Mouse (Mus musculus) forebrain, embryonic 14.5 days (tissue): ENCODE measurements around the gene Exog. TPM values are rescaled to one million over a fixed set of nuclear protein-coding genes. Genes with fewer than 3 reads are reported as not detected.

Experiments used
- ATAC-seq: fragments of 200-750 bp; cut with Nextera tagmentation; 2 replicates; pipeline ENCODE4 v1.8.0; 2017; ENCODE audit warnings: mild to moderate bottlenecking, moderate library complexity
- DNase-seq: peaks from one replicate; pipeline ENCODE4 v3.0.0-alpha.2; 2015; ENCODE audit warnings: low spot score
- H3K27ac ChIP-seq: fragments of 300-500 bp; sonication (generic); 2 replicates; pipeline ENCODE4 v1.5.1; 2014; ENCODE audit warnings: low read depth, mild to moderate bottlenecking, control low read depth, low read length, moderate library complexity
- H3K27me3 ChIP-seq: fragments of 300-500 bp; sonication (generic); replicated peaks from 2 replicates; pipeline ENCODE4 v1.6.1; 2014; ENCODE audit warnings: low read length, control low read depth, mixed read lengths; ENCODE audit not compliant: control insufficient read depth, insufficient read depth
- H3K36me3 ChIP-seq: fragments of 300-500 bp; sonication (generic); 2 replicates; pipeline ENCODE4 v1.6.1; 2014; ENCODE audit warnings: low read length, control low read depth; ENCODE audit not compliant: control insufficient read depth, insufficient read depth
- H3K4me1 ChIP-seq: fragments of 300-500 bp; sonication (generic); 2 replicates; pipeline ENCODE4 v1.6.1; 2014; ENCODE audit warnings: antibody characterized with exemption, low read length, control low read depth; ENCODE audit not compliant: control insufficient read depth, insufficient read depth
- H3K4me2 ChIP-seq: fragments of 300-500 bp; sonication (generic); 2 replicates; pipeline ENCODE4 v1.6.1; 2014; ENCODE audit warnings: mild to moderate bottlenecking, control low read depth, low read length
- H3K4me3 ChIP-seq: fragments of 300-500 bp; sonication (generic); 2 replicates; pipeline ENCODE4 v1.5.1; 2014; ENCODE audit warnings: low read depth, low read length, control low read depth
- H3K9ac ChIP-seq: fragments of 300-500 bp; sonication (generic); 2 replicates; pipeline ENCODE4 v1.6.1; 2014; ENCODE audit warnings: mild to moderate bottlenecking, low read length, control low read depth, moderate library complexity
- H3K9me3 ChIP-seq: fragments of 300-500 bp; sonication (generic); replicated peaks from 2 replicates; pipeline ENCODE4 v1.6.1; 2016; ENCODE audit warnings: low read length, control low read depth, mixed read lengths; ENCODE audit not compliant: control insufficient read depth
- WGBS: fragments of 180-500 bp; shearing (Covaris S2); extraction: QIAGEN DNeasy Blood & Tissue Kit; methylation state at CpG from one replicate; pipeline ENCODE4 v1.1.7; 2014; 5-methylcytosine and 5-hydroxymethylcytosine counted together
- polyA plus RNA-seq: library from polyadenylated mRNA; unstranded; fragments of >200 nt; fragmentation: Nextera tagmentation; extraction: Ambion mirVana; gene quantifications from 2 replicates; pipeline ENCODE4 v1.2.1, GENCODE M21; 2014

The Exog gene
- 54.2 and 64.7 TPM in 2 replicates for polyA plus RNA-seq

GRCm38 (mm10) chr9:119444738-119445429 is at the start of gene Exog:
Gene Exog (plus strand): TSS chr9:119444943.
- peak; percentile 97 for ATAC-seq
- peak; percentile 98 for DNase-seq
- H3K9me3 ChIP-seq, result no peaks in the 10 kb centered on the region
- H3K27me3 ChIP-seq, result no peaks in the 10 kb centered on the region
- peak within 1 kb of the TSS; percentile 85 for H3K27ac ChIP-seq
- H3K9ac ChIP-seq, result peak within 1 kb of the TSS; percentile 93
- H3K4me3 ChIP-seq, result peak within 1 kb of the TSS; percentile 81
- H3K4me1 ChIP-seq, result peaks cover 10% of the 10 kb centered on the region
- under 1% methylated on average over 52 of the region's 52 CpGs for WGBS
- peaks cover 42% of the 10 kb centered on the region for H3K36me3 ChIP-seq
- H3K4me2 ChIP-seq, result peak within 1 kb of the TSS; percentile 93

- Histone ChIP-seq H3K4me2 (peak overlapping the region; percentile 77), H3K27ac (peak overlapping the region; percentile 52), H3K4me3 (peak overlapping the region; percentile 78), H3K27me3 (no peaks in the 10 kb centered on the region), H3K4me1 (peaks cover 18% of the 10 kb centered on the region), H3K9ac (peak overlapping the region; percentile 100), H3K9me3 (no peaks in the 10 kb centered on the region), H3K36me3 (peaks cover 8% of the 10 kb centered on the region; the same call in 1 of the 2 replicates)
- DNase-seq (peak; percentile 20), ATAC-seq (no peak)
- WGBS, result under 1% methylated on average over 7 of the region's 7 CpGs
These were observed 43.4 kb upstream of the Exog start for GRCm38 (mm10) chr9:119401351-119401750.

GRCm38 (mm10) chr9:119401801-119402214 is 42.9 kb upstream of the Exog start, which contains the start of gene Acvr2b:
Gene Acvr2b (plus strand): TSS chr9:119402118.
- H3K27ac ChIP-seq, result peak within 1 kb of the TSS; percentile 99
- no peaks in the 10 kb centered on the region for H3K27me3 ChIP-seq
- WGBS, result 0% methylated on average over 18 of the region's 32 CpGs
- H3K36me3 ChIP-seq, result peaks cover 8% of the 10 kb centered on the region; the same call in 1 of the 2 replicates
- H3K4me2 ChIP-seq, result peak within 1 kb of the TSS; percentile 77
- ATAC-seq (peak; percentile 95), DNase-seq (peak; percentile 98)
- no peaks in the 10 kb centered on the region for H3K9me3 ChIP-seq
- H3K4me3 ChIP-seq, result peak within 1 kb of the TSS; percentile 78
- H3K9ac ChIP-seq, result peak within 1 kb of the TSS; percentile 100
- H3K4me1 ChIP-seq, result peaks cover 18% of the 10 kb centered on the region

GRCm38 (mm10) chr9:119402253-119403235 is 42.2 kb upstream of the Exog start:
- peak overlapping the region; percentile 78 for H3K4me3 ChIP-seq
- peak overlapping the region; percentile 100 for H3K9ac ChIP-seq
- peak overlapping the region; percentile 99 for H3K27ac ChIP-seq
- peak; percentile 59 for DNase-seq
- peaks cover 8% of the 10 kb centered on the region; the same call in 1 of the 2 replicates for H3K36me3 ChIP-seq
- peak overlapping the region; percentile 77 for H3K4me2 ChIP-seq
- H3K9me3 ChIP-seq, result no peaks in the 10 kb centered on the region
- H3K27me3 ChIP-seq, result no peaks in the 10 kb centered on the region
- peak; percentile 3 for ATAC-seq
- under 1% methylated on average over 126 of the region's 127 CpGs for WGBS
- H3K4me1 ChIP-seq, result peaks cover 18% of the 10 kb centered on the region

GRCm38 (mm10) chr9:119403236-119403641 is 41.5 kb upstream of the Exog start:
- H3K9me3 ChIP-seq, result no peaks in the 10 kb centered on the region
- peak overlapping the region; percentile 77 for H3K4me2 ChIP-seq
- peaks cover 14% of the 10 kb centered on the region; the same call in 1 of the 2 replicates for H3K36me3 ChIP-seq
- under 1% methylated on average over 26 of the region's 26 CpGs for whole genome bisulfite sequencing
- peak overlapping the region; percentile 78 for H3K4me3 ChIP-seq
- peak overlapping the region; percentile 100 for H3K9ac ChIP-seq
- peak overlapping the region; percentile 99 for H3K27ac ChIP-seq
- peak; percentile 88 for DNase-seq
- H3K27me3 ChIP-seq, result no peaks in the 10 kb centered on the region
- ATAC-seq, result peak; percentile 61
- peaks cover 18% of the 10 kb centered on the region for H3K4me1 ChIP-seq

GRCm38 (mm10) chr9:119404090-119404489 is 40.7 kb upstream of the Exog start:
- Histone ChIP-seq H3K36me3 (peaks cover 16% of the 10 kb centered on the region; the same call in 1 of the 2 replicates), H3K9ac (peak overlapping the region; percentile 100), H3K4me3 (peak overlapping the region; percentile 78), H3K4me1 (peaks cover 18% of the 10 kb centered on the region), H3K9me3 (no peaks in the 10 kb centered on the region), H3K27ac (no peak overlapping the region), H3K27me3 (no peaks in the 10 kb centered on the region), H3K4me2 (peak overlapping the region; percentile 77)
- DNase-seq (no peak), ATAC-seq (no peak)
- WGBS, result 59% methylated on average over 5 of the region's 5 CpGs

- ATAC-seq, result no peak
- Histone ChIP-seq H3K9ac (no peak overlapping the region), H3K4me3 (no peak overlapping the region), H3K27ac (no peak overlapping the region), H3K27me3 (no peaks in the 10 kb centered on the region), H3K9me3 (0 out of 2 replicates have a peak, but pooled peaks cover 2% of the 10 kb centered on the region), H3K4me2 (no peak overlapping the region), H3K36me3 (peaks cover 21% of the 10 kb centered on the region; the same call in 1 of the 2 replicates), H3K4me1 (peaks cover 16% of the 10 kb centered on the region)
- no peak for DNase-seq
- WGBS, result 87% methylated on average over 13 of the region's 15 CpGs
These were observed 36.9 kb upstream of the Exog start for GRCm38 (mm10) chr9:119407884-119408283.

- 92% methylated on average over 11 of the region's 11 CpGs for WGBS
- H3K4me2 ChIP-seq, result no peak overlapping the region
- 0 out of 2 replicates have a peak, but pooled peaks cover 5% of the 10 kb centered on the region for H3K9me3 ChIP-seq
- no peaks in the 10 kb centered on the region for H3K27me3 ChIP-seq
- no peak overlapping the region for H3K27ac ChIP-seq
- no peak overlapping the region for H3K4me3 ChIP-seq
- H3K4me1 ChIP-seq, result peaks cover 12% of the 10 kb centered on the region
- no peak for ATAC-seq
- H3K9ac ChIP-seq, result no peak overlapping the region
- DNase-seq, result no peak
- H3K36me3 ChIP-seq, result peaks cover 21% of the 10 kb centered on the region; the same call in 1 of the 2 replicates
These were observed 35.7 kb upstream of the Exog start for GRCm38 (mm10) chr9:119408898-119409664.
